Mouse (Mus musculus) erythroblast, adult 5-6 weeks (primary cell): Measurements from ENCODE around the gene Git1. TPM values are rescaled to one million over a fixed set of nuclear protein-coding genes. Genes with fewer than 3 reads are reported as not detected.
A peak's percentile ranks its signal among the peaks of the same experiment; 100 is the strongest.

Experiments
- ATAC-seq: replicated peaks from 2 replicates; pipeline ENCODE4 v1.8.0; 2016; ENCODE audit warnings: moderate number of reproducible peaks, mild to moderate bottlenecking, moderate TSS enrichment, inconsistent platforms; ENCODE audit not compliant: poor library complexity, low FRiP score, severe bottlenecking
- total RNA-seq, 2 experiments: library from RNA; stranded (forward) in 1 of 2; stranded (reverse) in 1 of 2; fragments of 150-400 nt in 1 of 2; fragments of 200-764, 138-1000 nt in 1 of 2; gene quantifications; 2 replicates each; pipeline versions ENCODE4 v1.2.3 to v1.2.4; 2015 to 2017; ENCODE audit warnings: low replicate concordance in 2 of 2

The Git1 gene
- total RNA-seq, 2 experiments from 2014 or later, result 4.4 to 11.5 TPM

DNA sequence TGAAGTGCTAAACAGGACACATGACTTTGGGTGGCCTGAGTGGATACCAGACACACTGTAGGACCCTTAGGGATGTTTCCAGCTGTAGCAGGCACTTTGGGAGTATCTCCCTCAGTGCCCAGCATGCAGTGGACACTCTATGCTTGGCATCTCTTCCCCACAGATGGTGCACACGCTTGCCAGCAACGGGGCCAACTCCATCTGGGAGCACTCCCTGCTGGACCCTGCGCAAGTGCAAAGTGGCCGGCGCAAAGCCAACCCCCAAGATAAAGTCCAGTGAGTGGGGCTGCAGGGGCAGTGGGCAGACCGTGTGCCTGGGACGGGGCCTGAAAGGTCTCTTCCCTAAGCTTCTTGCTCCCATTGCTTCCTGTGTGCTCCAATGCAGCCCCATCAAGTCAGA lies 6.0 kb downstream of the Git1 start:
- ATAC-seq, result no peak

GRCm38 (mm10) chr11:77500361-77501325 lies 7.3 kb downstream of the Git1 start:
- peak; percentile 5; the same call in 1 of the 2 replicates for ATAC-seq

DNA sequence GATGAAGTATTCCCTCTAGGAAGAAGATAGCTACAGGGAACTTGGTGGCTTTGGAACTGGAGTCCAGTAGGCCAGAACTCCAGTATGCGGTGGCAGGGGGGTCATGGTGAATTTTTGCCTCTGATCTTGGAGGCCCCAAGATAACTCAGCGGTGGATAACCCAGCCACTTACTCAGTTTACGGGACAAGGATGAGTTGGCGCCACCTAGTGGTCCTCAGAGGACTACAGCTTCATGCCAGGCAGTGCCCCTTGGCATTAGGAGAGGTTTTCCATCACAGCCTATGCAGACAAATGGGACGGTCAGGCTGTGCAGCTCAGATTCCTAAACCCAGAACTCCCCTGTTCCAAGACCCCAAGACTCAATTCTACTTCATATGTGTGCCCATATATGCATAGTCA lies 8.0 kb downstream of the Git1 start:
- ATAC-seq, result peak; percentile 60

DNA sequence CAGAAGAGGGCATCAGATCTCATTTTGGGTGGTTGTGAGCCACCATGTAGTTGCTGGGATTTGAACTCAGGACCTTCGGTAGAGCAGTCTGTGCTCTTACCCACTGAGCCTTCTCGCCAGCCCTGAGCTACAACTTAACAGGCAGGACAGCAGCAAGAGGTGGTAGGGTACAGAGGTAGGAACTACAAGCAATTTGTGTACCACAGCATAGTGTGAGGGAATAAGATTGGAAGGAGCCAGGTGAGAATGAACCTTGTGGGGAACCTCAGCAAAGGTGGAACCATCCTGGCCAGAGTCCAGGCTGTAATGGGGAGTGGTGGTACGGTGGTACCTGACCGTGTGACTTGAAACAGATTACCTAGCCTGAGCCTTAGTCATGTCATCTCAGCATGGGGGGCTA lies 8.6 kb downstream of the Git1 start:
- ATAC-seq, result no peak

GRCm38 (mm10) chr11:77502481-77502880 lies 9.1 kb downstream of the Git1 start:
- ATAC-seq, result no peak

DNA sequence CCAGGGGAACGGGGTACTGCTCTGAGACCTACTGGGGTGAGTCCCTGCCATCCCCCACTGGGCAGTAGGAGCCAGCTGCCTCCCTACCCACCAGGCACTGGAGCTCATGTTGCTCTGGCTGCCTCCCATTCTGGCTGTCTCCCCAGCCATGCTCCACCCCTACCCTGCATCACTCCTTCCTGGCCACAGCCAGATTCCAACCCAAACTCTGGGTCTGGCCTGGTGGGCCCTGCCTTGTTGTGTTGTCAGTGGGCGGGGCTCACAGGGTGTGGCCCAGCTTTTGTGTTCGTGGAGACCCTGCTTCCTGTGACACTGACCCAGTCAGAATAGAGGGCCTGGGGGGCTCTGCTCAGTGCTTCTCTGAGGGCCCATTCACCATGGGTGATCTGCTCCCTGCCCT lies 10.1 kb downstream of the Git1 start:
- no peak for ATAC-seq

DNA sequence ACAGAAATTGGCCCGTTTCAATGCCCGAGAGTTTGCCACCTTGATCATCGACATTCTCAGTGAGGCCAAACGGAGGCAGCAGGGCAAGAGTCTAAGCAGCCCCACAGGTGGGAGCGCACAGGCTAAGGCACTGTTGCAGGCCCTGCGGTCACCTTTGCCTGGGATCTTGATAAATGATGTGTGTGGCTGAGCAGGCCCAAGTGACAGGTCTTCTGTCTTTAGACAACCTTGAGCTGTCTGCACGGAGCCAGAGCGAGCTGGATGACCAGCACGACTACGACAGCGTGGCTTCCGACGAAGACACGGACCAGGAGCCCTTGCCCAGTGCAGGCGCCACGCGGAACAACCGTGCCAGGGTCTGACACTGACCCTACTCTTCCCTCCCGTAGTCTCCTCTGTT lies 11.0 kb downstream of the Git1 start:
- ATAC-seq, result no peak

- ATAC-seq, result no peak
Measured at GRCm38 (mm10) chr11:77505291-77505980, 12.1 kb downstream of the Git1 start.

- ATAC-seq, result no peak
Measured at GRCm38 (mm10) chr11:77506273-77506672, 12.9 kb downstream of the Git1 start.

- ATAC-seq, result no peak
Measured at GRCm38 (mm10) chr11:77506941-77507340, 13.6 kb downstream of the Git1 start.

GRCm38 (mm10) chr11:77507426-77507825 lies 14.1 kb downstream of the Git1 start:
- ATAC-seq, result 0 out of 2 replicates have a peak, but pooled peaks have one; percentile 3

GRCm38 (mm10) chr11:77508068-77509021 lies 15.0 kb downstream of the Git1 start:
- peak; percentile 60 for ATAC-seq

DNA sequence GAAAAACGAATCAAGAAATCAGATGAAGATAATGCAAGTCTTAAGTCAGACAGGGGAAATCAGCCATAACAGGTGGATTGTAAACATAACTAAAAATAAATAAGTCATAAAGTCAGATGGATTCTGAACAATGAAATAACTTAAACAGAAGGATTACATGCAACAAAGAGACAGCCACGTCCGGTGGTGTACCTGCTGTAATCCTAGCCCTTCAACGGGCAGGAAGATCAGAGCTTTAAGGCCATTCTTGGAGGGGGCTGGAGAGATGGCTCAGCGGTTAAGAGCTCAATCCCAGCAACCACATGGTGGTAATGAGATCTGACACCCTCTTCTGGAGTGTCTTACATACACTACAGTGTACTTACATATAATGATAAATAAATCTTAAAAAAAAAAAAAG lies 18.0 kb downstream of the Git1 start:
- no peak for ATAC-seq

DNA sequence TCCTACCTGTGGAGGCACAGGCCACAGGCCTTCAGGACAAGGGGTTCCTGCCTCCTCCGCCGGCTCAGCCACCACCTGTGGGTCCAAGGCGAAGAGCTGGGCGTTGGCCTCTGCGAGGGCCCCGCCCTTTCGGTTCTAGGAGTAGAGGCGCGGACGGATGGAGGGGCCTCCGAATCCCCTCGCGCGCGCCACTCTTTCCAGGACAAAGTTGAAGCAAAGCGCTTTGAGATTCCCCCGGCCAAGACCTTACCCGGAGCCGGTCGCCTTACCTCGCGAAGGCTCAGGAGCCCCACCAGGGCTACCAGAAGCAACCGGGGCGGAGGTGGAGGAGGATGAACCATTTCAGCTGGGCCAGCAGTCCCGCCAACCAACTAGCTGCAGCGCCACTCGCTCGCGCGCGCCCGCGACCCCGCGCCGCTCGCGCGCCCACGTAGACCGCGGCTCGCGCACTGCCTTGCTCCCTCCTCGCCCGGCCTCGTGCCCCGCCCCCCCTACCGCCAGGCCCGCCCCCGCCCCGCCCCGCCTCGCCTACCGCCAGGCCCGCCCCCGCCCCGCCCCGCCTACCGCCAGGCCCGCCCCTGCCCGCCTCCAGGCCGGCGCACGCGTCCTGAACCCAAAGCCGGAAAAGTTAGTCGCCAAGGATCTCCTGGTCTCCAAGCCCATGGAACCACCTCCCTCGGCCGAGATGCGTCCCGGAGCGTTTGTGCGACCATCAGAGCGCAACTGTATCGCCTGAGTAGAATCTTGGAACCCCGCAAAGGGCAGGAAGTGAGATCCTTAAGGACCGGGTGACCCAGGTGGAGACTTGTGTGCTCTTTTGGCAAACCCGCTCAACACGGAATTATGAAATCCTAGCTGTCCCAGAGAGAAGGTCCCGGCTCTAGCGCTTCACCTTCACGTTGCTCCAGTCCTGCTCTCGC lies 19.8 kb downstream of the Git1 start:
- ATAC-seq, result peak; percentile 58

DNA sequence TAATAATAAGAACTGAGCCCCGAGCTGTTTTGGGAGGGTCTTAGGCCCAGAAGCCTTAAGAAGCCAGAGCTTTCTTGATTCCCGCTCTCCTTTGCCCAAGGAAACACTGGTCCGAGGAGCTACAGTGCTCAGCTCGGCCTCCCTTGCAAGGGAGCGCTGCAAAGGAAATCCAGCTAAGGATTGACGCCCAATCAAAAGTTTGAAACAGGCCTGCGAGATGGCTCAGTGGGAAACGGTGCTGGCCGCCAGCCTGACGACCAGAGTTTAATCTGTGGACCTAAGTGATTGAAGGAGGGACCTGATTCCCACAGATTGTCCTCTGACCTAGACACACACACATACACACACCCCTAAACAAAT lies 20.4 kb downstream of the Git1 start:
- ATAC-seq, result no peak

DNA sequence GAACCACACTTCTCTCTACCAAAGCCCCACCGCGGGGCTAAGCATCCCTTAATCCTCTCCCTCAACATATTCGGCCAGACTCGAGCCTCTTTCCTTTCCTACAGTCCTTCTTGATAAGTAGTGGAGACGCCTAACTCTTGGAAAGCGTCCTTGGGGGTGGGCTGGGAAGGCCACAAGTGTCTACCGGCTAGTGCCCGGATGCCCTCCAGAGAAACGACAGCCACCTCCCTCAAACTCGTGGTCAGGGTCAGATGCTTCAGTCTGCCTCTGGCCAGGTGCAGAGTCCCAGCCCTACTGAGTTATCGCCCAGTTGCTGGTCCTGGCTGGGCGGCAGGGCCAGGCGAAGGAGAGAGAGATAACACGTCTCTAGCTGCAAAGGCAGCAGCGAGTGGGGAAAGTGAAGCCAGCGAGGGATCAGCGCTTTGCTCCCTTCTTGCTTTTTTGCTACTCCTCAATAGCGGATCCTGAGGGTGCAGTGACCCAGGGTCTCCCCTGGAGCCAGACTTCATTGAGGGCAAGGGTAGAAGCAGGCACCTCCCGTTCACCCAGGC lies 21.0 kb downstream of the Git1 start:
- peak; percentile 80 for ATAC-seq

DNA sequence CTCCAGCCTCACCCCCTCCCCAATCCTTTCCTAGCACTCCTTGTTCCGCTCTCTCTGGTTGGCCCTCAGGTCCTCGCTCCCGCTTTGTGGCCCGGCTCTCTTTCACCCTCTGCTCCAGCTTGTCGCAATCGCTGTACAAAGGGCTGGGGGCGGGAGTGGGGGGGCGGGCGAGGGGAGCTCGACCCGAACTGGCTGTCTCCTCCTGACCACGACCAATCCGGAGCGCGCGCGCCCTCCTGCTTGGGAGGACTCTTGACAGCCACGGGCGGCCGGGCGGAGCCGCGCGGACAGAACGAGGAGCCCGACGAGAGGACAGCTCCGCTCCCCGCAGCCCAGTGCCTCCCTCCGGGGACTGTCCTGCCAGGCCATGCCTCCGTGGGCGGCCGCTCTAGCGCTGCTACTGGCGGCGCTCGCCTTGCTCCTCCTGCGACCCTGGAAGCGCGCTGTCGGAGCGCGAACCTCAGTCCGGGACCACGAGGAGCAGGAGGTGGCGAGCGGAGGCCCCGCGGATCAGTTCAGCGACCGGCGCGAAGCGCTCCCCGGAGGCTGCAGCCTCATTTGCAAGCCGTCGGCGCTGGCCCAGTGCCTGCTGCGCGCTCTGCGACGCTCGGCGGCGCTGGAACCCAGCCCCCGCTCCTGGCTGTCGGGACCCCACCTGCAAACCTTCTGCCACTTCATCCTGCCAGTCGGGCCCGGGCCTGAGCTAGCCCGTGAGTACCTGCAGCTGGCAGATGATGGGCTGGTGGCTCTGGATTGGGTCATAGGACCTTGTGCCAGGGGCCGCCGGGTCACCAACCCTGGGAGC lies 21.7 kb downstream of the Git1 start, which contains the start of gene Abhd15:
Gene Abhd15 (plus strand): TSS at position 290 of the 805 bp plus-strand sequence.
- ATAC-seq, result peak; percentile 2; the same call in 1 of the 2 replicates
